Mouse (Mus musculus) heart, postnatal 0 days (tissue): ENCODE measurements around the gene Nubp2. TPM values are rescaled to one million over a fixed set of nuclear protein-coding genes. Genes with fewer than 3 reads are reported as not detected.
A peak's percentile ranks its signal among the peaks of the same experiment; 100 is the strongest.

Source experiments
- ATAC-seq: fragments of 200-750 bp; cut with Nextera tagmentation; 2 replicates; pipeline ENCODE4 v1.8.0; 2017; ENCODE audit warnings: low read depth, moderate number of reproducible peaks, moderate library complexity; ENCODE audit not compliant: insufficient read depth
- DNase-seq: peaks from one replicate; pipeline ENCODE4 v3.0.0-alpha.2; 2016; ENCODE audit warnings: low spot score
- H3K27ac ChIP-seq: fragments of 300-500 bp; sonication (generic); 2 replicates; pipeline ENCODE4 v1.5.1; 2014; ENCODE audit warnings: low read depth, mild to moderate bottlenecking
- H3K27me3 ChIP-seq: fragments of 300-500 bp; sonication (generic); 2 replicates; pipeline ENCODE4 v1.6.1; 2014; ENCODE audit warnings: low read length, mixed read lengths; ENCODE audit not compliant: control insufficient read depth, insufficient read depth
- H3K36me3 ChIP-seq: fragments of 300-500 bp; sonication (generic); replicated peaks from 2 replicates; pipeline ENCODE4 v1.6.1; 2014; ENCODE audit warnings: low read length, mixed read lengths; ENCODE audit not compliant: control insufficient read depth, insufficient read depth
- H3K4me1 ChIP-seq: fragments of 300-500 bp; sonication (generic); 2 replicates; pipeline ENCODE4 v1.6.1; 2014; ENCODE audit warnings: antibody characterized with exemption; ENCODE audit not compliant: control insufficient read depth, insufficient read depth
- H3K4me2 ChIP-seq: fragments of 300-500 bp; sonication (generic); 2 replicates; pipeline ENCODE4 v1.6.1; 2014; ENCODE audit warnings: low read depth, mild to moderate bottlenecking, low read length, moderate library complexity
- H3K4me3 ChIP-seq: fragments of 300-500 bp; sonication (generic); 2 replicates; pipeline ENCODE4 v1.5.1; 2014; ENCODE audit warnings: low read depth, low read length
- H3K9ac ChIP-seq: fragments of 300-500 bp; sonication (generic); replicated peaks from 2 replicates; pipeline ENCODE4 v1.6.1; 2014; ENCODE audit warnings: low read depth, low read length, mixed read lengths
- H3K9me3 ChIP-seq: fragments of 300-500 bp; sonication (generic); replicated peaks from 2 replicates; pipeline ENCODE4 v1.6.1; 2016; ENCODE audit warnings: low read length; ENCODE audit not compliant: control insufficient read depth
- CTCF ChIP-seq: IDR thresholded peaks from 2 replicates; pipeline ENCODE4 v1.5.1; 2016; ENCODE audit warnings: antibody characterized with exemption, control low read depth, low read depth
- EP300 ChIP-seq: IDR thresholded peaks from 2 replicates; pipeline ENCODE4 v1.6.1; 2016; ENCODE audit warnings: antibody characterized with exemption, low read depth
- WGBS: fragments of 180-500 bp; shearing (Covaris S2); extraction: QIAGEN DNeasy Blood & Tissue Kit; methylation state at CpG from one replicate; pipeline ENCODE4 v1.1.7; 2014; 5-methylcytosine and 5-hydroxymethylcytosine counted together
- polyA plus RNA-seq: library from polyadenylated mRNA; unstranded; fragments of >200 nt; fragmentation: Nextera tagmentation; extraction: Ambion mirVana; gene quantifications from 2 replicates; pipeline ENCODE4 v1.2.1, GENCODE M21; 2015
- total RNA-seq: library from RNA; depleted of rRNA; stranded (reverse); fragments of >200 nt; gene quantifications from 2 replicates; pipeline ENCODE4 v1.2.3, GENCODE M21; 2014; ENCODE audit warnings: low replicate concordance

Nubp2 gene
- total and polyA plus RNA-seq, 2 experiments from 2014 or later = 31.3 to 44.9 TPM

DNA sequence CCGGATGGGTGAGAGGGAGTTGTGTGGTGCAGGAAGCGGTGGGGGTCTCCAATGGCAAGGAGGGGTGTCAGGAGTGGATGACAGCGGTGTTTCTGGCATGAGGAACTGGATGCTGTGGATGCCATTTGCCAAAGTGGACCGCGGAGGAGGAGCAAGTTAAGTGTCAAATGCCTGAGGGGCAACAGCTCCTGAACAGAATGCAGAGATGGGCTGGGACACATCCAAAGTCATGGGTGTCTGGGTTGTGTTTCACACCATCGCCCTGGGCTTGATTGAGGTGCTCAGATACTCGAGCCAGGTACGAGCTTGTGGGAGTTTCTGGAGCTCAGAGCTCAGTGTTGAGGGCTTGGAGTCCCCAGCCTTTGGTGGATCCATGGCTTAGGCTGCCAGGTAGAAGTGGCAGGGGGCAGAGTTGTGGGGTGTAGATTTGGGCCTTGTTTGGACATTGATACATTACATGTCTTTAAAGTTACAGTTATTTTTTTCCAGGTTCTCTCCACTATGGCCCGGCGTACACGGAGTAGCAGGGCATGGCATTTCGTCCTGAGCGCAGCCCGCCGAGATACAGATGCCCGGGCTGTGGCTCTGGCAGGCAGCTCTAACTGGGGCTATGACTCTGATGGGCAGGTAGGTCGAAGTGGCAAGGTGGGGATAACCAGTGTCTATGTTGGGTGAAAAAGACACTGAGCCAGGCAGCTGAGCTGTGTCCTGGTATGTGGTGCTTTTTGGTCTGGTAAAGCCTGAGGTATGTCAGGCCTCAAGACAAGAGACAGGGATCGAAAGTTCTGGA, 1.3 kb upstream of the Nubp2 start:
- Histone ChIP-seq H3K27me3 (no peaks in the 10 kb centered on the region), H3K4me2 (peak overlapping the region; percentile 97), H3K27ac (peak overlapping the region; percentile 92), H3K4me3 (peak overlapping the region; percentile 88), H3K4me1 (peaks cover 17% of the 10 kb centered on the region), H3K9me3 (no peaks in the 10 kb centered on the region), H3K9ac (peak overlapping the region; percentile 82), H3K36me3 (peaks cover 30% of the 10 kb centered on the region)
- ATAC-seq (no peak), DNase-seq (peak; percentile 22)
- TF ChIP-seq EP300 (no peak), CTCF (no peak)
- 58% methylated on average over 18 of the region's 18 CpGs for WGBS

DNA sequence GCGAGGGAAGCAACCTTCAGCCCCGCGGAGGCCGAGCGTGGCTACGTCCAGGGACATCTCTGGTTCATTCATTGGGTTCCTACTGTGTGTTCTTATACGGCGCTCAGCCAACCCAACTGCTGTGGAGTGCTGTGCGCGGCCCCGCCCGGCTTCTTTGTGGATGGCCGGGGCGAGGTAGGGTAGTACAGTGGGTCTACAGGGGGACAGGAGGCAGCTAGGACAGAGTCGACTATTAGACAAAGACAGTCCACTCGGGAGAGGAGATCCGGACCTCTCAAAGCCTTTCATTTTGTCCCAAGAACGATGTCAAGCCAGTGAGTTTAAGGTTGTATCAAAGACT, 753 bp upstream of the Nubp2 start:
- peak overlapping the region; percentile 88 for H3K4me3 ChIP-seq
- no peaks in the 10 kb centered on the region for H3K9me3 ChIP-seq
- peak; percentile 15 for ATAC-seq
- peaks cover 17% of the 10 kb centered on the region for H3K4me1 ChIP-seq
- peak overlapping the region; percentile 92 for H3K27ac ChIP-seq
- no peak for TF ChIP-seq CTCF
- TF ChIP-seq EP300 = no peak
- WGBS = under 1% methylated on average over 18 of the region's 18 CpGs
- no peak for DNase-seq
- H3K27me3 ChIP-seq = no peaks in the 10 kb centered on the region
- H3K36me3 ChIP-seq = peaks cover 24% of the 10 kb centered on the region
- H3K9ac ChIP-seq = peak overlapping the region; percentile 82
- peak overlapping the region; percentile 97 for H3K4me2 ChIP-seq

DNA sequence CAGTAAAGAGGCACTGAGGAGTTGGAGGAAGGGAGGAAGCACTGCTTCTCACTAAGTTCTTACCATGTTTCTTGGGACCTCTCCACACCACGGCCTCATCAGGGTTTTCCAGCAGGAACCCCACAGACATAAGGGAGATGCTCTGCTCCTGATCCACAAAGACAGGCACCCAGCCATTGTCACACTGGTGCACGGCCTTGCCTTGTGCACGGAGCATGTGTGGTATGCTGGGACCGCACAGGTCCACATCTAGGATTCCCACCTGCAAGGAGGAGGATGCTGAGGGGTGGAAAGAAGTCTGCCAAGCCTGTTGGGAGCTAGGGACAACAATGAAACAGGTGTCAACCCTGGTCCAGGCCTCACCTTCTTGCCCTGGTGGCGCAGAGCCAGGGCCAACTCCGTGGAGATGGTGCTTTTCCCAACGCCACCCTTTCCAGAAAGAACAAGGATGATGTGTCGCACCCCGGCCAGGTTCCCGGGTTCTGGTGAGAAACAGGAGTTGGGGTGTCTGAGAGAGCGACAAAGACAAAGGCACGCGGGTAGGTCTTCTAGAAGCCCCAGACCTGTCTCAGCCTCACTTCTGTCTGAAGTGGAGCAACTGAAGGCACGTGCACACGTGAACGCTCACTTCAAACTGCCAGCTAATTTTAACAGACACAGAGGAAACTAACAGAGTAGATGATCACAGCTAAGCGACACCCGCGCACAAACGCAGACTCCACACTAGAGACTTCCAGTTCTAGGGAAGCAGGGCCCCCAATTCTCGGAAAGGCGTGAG, 604 bp downstream of the Nubp2 start:
- Histone ChIP-seq H3K4me3 (peak overlapping the region; percentile 82), H3K27ac (peak overlapping the region; percentile 27; the same call in 1 of the 2 replicates), H3K27me3 (no peaks in the 10 kb centered on the region), H3K4me2 (peak overlapping the region; percentile 89), H3K9me3 (no peaks in the 10 kb centered on the region), H3K4me1 (peaks cover 17% of the 10 kb centered on the region), H3K36me3 (peaks cover 12% of the 10 kb centered on the region), H3K9ac (peak overlapping the region; percentile 71)
- no peak for TF ChIP-seq EP300
- TF ChIP-seq CTCF = no peak
- ATAC-seq = no peak
- 19% methylated on average over 22 of the region's 22 CpGs for WGBS
- no peak for DNase-seq

DNA sequence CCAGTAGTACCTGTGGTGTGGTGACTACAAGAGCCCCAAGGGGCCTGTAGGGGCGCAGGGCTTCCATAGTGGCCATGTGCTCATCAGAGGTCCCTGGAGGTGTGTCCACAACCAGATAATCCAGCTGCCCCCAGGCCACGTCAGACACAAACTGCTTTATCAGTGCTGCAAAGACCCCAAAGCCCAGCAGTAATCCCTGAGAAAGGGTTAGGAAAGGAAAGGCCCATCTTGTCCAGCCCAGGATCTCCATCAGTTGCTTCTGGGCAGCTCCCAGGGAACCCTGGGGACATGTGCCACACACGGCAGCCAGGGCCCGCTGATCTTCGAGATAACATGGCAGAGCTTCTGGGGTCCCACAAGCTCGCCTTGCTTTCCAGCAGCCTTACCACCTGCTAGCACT, 1.8 kb downstream of the Nubp2 start:
- 80% methylated on average over 6 of the region's 6 CpGs for WGBS
- ATAC-seq (no peak), DNase-seq (no peak)
- no peaks in the 10 kb centered on the region for H3K27me3 ChIP-seq
- peaks cover 17% of the 10 kb centered on the region for H3K4me1 ChIP-seq
- no peaks in the 10 kb centered on the region for H3K9me3 ChIP-seq
- peaks cover 7% of the 10 kb centered on the region for H3K36me3 ChIP-seq
- H3K27ac ChIP-seq = no peak overlapping the region
- no peak for TF ChIP-seq EP300
- no peak for TF ChIP-seq CTCF
- H3K4me2 ChIP-seq = no peak overlapping the region
- H3K4me3 ChIP-seq = no peak overlapping the region
- H3K9ac ChIP-seq = no peak overlapping the region

DNA sequence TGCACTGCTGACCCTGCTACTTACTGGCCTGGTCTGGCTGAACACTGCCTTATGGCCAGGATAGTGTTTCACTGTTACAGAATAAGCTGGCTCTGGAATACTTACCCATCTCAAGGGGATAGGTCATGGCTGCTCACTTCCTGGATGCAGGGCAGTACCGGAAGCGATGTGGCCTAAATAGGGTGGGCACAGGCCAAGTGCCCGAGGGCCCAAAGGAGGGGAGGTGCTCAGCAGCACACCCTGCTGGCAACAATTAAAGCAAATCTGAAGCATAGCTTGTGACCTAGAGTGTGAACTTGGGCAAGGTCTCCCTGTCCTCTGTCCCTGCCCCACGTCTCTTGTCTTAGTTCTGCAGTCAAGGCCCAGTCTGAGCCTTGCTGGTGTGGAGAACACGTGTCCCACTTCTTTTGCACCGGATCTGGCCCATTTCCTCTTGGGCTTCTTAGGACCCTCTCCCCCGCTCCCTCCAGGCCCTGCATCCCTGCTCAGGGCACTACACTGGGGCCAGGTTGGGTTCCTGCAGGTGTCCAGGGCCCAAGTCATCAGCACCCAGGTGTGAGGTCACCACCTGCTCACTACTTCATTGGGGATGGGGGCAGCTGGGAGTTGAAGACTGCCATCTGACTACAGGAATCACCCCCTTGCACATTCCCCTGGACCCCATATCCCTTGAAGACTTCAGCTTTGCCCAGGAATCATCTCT, 4.3 kb downstream of the Nubp2 start:
- no peak overlapping the region for H3K4me3 ChIP-seq
- no peaks in the 10 kb centered on the region for H3K27me3 ChIP-seq
- H3K4me2 ChIP-seq = no peak overlapping the region
- no peak overlapping the region for H3K27ac ChIP-seq
- H3K36me3 ChIP-seq = peaks cover 7% of the 10 kb centered on the region
- 45% methylated on average over 7 of the region's 7 CpGs for WGBS
- peaks cover 4% of the 10 kb centered on the region; the same call in 1 of the 2 replicates for H3K4me1 ChIP-seq
- TF ChIP-seq CTCF (peak; percentile 56), EP300 (no peak)
- H3K9me3 ChIP-seq = no peaks in the 10 kb centered on the region
- ATAC-seq (no peak), DNase-seq (peak; percentile 55)
- no peak overlapping the region for H3K9ac ChIP-seq
